Comparison of ENCODE assay signal across 10 mouse cellular contexts in genomic region chr6:128088746-128089523, GRCm38 (mm10). TPM values are rescaled to one million over a fixed set of nuclear protein-coding genes. Genes with fewer than 3 reads are reported as not detected.
DNase-seq lines count a peak whose midpoint lies in the region; ATAC-seq and TF ChIP-seq lines count a peak whose summit lies in the region.
"Had no signal": no experiment of that assay in that cellular context is flagged by ENCODE, and none has a peak within 500 bp of the region (broad histone marks: within the 10 kb centered on the region; RNA-seq: fewer than 3 reads in every experiment).

No protein-coding gene starts in this region.

- H3K27ac ChIP-seq in cerebellum, adult 2 months (ENCODE audit: insufficient read depth, low read length), result no peak overlapping the region
- H3K27ac ChIP-seq in intestine, embryonic 15.5 days, result peak overlapping the region; percentile 71
- H3K27ac ChIP-seq in intestine, postnatal 0 days (ENCODE audit: low read depth, low read length), result no peak overlapping the region
- H3K27ac ChIP-seq in embryonic facial prominence, embryonic 11.5 days (replicated peaks; ENCODE audit: low read depth, low read length), result peak overlapping the region; percentile 70
- H3K27ac ChIP-seq in limb, embryonic 13.5 days, result peak overlapping the region; percentile 88
- H3K27ac ChIP-seq: liver, embryonic 14.5 days; midbrain, embryonic 12.5 days had no signal

- no peaks in the 10 kb centered on the region for H3K36me3 ChIP-seq in intestine, embryonic 15.5 days
- no peaks in the 10 kb centered on the region for H3K36me3 ChIP-seq in intestine, postnatal 0 days (ENCODE audit: control insufficient read depth, insufficient read depth)
- no peaks in the 10 kb centered on the region for H3K36me3 ChIP-seq in embryonic facial prominence, embryonic 11.5 days (replicated peaks; ENCODE audit: control insufficient read depth, insufficient read depth, low read depth, low read length)
- H3K36me3 ChIP-seq in limb, embryonic 13.5 days, result no peaks in the 10 kb centered on the region
- H3K36me3 ChIP-seq: midbrain, embryonic 12.5 days had no signal

- 80% methylated on average over 8 of the region's 8 CpGs for WGBS in cerebellum, adult 2 months
- 76% methylated on average over 8 of the region's 8 CpGs for WGBS in intestine, embryonic 15.5 days
- 68% methylated on average over 8 of the region's 8 CpGs for WGBS in intestine, postnatal 0 days
- 54% methylated on average over 8 of the region's 8 CpGs for WGBS in embryonic facial prominence, embryonic 11.5 days
- WGBS in limb, embryonic 13.5 days, result 54% methylated on average over 8 of the region's 8 CpGs

- no peak for TF ChIP-seq CTCF in cerebellum, adult 2 months (IDR thresholded peaks at IDR 0.05; ENCODE audit: borderline replicate concordance, insufficient read depth, low read depth, low read length)
- TF ChIP-seq CTCF in intestine, postnatal 0 days (IDR thresholded peaks at IDR 0.05; ENCODE audit: low read depth), result no peak

- no peak for ATAC-seq in intestine, embryonic 15.5 days
- ATAC-seq in intestine, postnatal 0 days, result no peak
- peak; percentile 42; the same call in 1 of the 2 replicates for ATAC-seq in embryonic facial prominence, embryonic 11.5 days (replicated peaks; ENCODE audit: insufficient number of reproducible peaks, low FRiP score, low TSS enrichment, low read depth)
- ATAC-seq in limb, embryonic 13.5 days (ENCODE audit: low FRiP score, low read depth), result peak; percentile 9; the same call in 1 of the 2 replicates
- ATAC-seq in monocyte, adult 5-6 weeks (replicated peaks; ENCODE audit: insufficient number of reproducible peaks, low FRiP score, low TSS enrichment, poor library complexity, severe bottlenecking), result no peak

- peak; percentile 30 to 47 for DNase-seq in cerebellum, adult 2 months
- no peak for DNase-seq in cerebellum, postnatal 36 days
- DNase-seq in embryonic facial prominence, embryonic 11.5 days (ENCODE audit: low spot score), result peak; percentile 78
- no peak for DNase-seq in testis, postnatal 10 days (ENCODE audit: low spot score)

- H3K9ac ChIP-seq in intestine, embryonic 15.5 days, result no peak overlapping the region
- no peak overlapping the region for H3K9ac ChIP-seq in intestine, postnatal 0 days (ENCODE audit: low read depth, low read length)
- peak overlapping the region; percentile 18 for H3K9ac ChIP-seq in embryonic facial prominence, embryonic 11.5 days (replicated peaks; ENCODE audit: low read length)
- 0 out of 2 replicates have a peak overlapping the region, but pooled peaks have one; percentile 1 for H3K9ac ChIP-seq in limb, embryonic 13.5 days
- H3K9ac ChIP-seq: liver, embryonic 14.5 days had no signal

- H3K9me3 ChIP-seq in intestine, embryonic 15.5 days, result no peaks in the 10 kb centered on the region
- no peaks in the 10 kb centered on the region for H3K9me3 ChIP-seq in intestine, postnatal 0 days (ENCODE audit: control insufficient read depth)
- H3K9me3 ChIP-seq in embryonic facial prominence, embryonic 11.5 days (replicated peaks; ENCODE audit: control insufficient read depth, low read length), result no peaks in the 10 kb centered on the region
- H3K9me3 ChIP-seq in limb, embryonic 13.5 days, result no peaks in the 10 kb centered on the region
- H3K9me3 ChIP-seq: midbrain, embryonic 12.5 days had no signal

- H3K27me3 ChIP-seq in cerebellum, adult 2 months (ENCODE audit: control insufficient read depth, insufficient read depth, low read length), result no peaks in the 10 kb centered on the region
- no peaks in the 10 kb centered on the region for H3K27me3 ChIP-seq in intestine, embryonic 15.5 days (replicated peaks)
- H3K27me3 ChIP-seq in intestine, postnatal 0 days (replicated peaks; ENCODE audit: control insufficient read depth, insufficient read depth, low read length), result no peaks in the 10 kb centered on the region
- no peaks in the 10 kb centered on the region for H3K27me3 ChIP-seq in embryonic facial prominence, embryonic 11.5 days (ENCODE audit: control insufficient read depth, insufficient read depth, low read length)
- H3K27me3 ChIP-seq in limb, embryonic 13.5 days, result no peaks in the 10 kb centered on the region
- H3K27me3 ChIP-seq: midbrain, embryonic 12.5 days had no signal

- no peak overlapping the region for H3K4me3 ChIP-seq in cerebellum, adult 2 months (replicated peaks; ENCODE audit: insufficient read depth, low read depth, low read length)
- H3K4me3 ChIP-seq in intestine, embryonic 15.5 days (replicated peaks), result no peak overlapping the region
- no peak overlapping the region for H3K4me3 ChIP-seq in intestine, postnatal 0 days (ENCODE audit: low read depth, low read length)
- H3K4me3 ChIP-seq in embryonic facial prominence, embryonic 11.5 days (ENCODE audit: low read depth, low read length), result no peak overlapping the region
- H3K4me3 ChIP-seq in limb, embryonic 13.5 days, result no peak overlapping the region
- H3K4me3 ChIP-seq: midbrain, embryonic 12.5 days had no signal

- H3K4me2 ChIP-seq in intestine, embryonic 15.5 days (replicated peaks), result no peak overlapping the region
- no peak overlapping the region for H3K4me2 ChIP-seq in intestine, postnatal 0 days (replicated peaks; ENCODE audit: low read depth)
- no peak overlapping the region; the same call in none of the 2 replicates for H3K4me2 ChIP-seq in embryonic facial prominence, embryonic 11.5 days (ENCODE audit: low read depth, low read length)
- H3K4me2 ChIP-seq in limb, embryonic 13.5 days (replicated peaks), result peak overlapping the region; percentile 16; the same call in 1 of the 2 replicates
- H3K4me2 ChIP-seq: midbrain, embryonic 12.5 days had no signal

- TF ChIP-seq POLR2A in cerebellum, adult 2 months (IDR thresholded peaks at IDR 0.05; ENCODE audit: borderline replicate concordance, insufficient read depth, low read length), result no peak

- H3K4me1 ChIP-seq in cerebellum, adult 2 months (ENCODE audit: control insufficient read depth, insufficient read depth, low read length), result peaks cover 43% of the 10 kb centered on the region
- H3K4me1 ChIP-seq in intestine, embryonic 15.5 days (replicated peaks), result peaks cover 36% of the 10 kb centered on the region
- H3K4me1 ChIP-seq in intestine, postnatal 0 days (replicated peaks; ENCODE audit: control insufficient read depth, insufficient read depth, low read length), result peaks cover 3% of the 10 kb centered on the region; the same call in 1 of the 2 replicates
- peaks cover 17% of the 10 kb centered on the region for H3K4me1 ChIP-seq in embryonic facial prominence, embryonic 11.5 days (ENCODE audit: control insufficient read depth, insufficient read depth, low read length)
- peaks cover 78% of the 10 kb centered on the region for H3K4me1 ChIP-seq in limb, embryonic 13.5 days

RNA-seq across cellular contexts. Expression of gene Tspan9, which starts 54.5 kb away (rescaled TPM):
- polyA plus RNA-seq in cerebellum, adult 2 months (2012; rRNA removed), result 303 and 370 TPM in 2 replicates
- polyA plus RNA-seq in intestine, embryonic 15.5 days (2015; fragmentation: Nextera tagmentation; extraction: Ambion mirVana), result 92.3 and 102 TPM in 2 replicates
- polyA plus RNA-seq in intestine, postnatal 0 days (2015; fragmentation: Nextera tagmentation; extraction: Ambion mirVana), result 49.8 and 55.5 TPM in 2 replicates
- 63.9 and 71.7 TPM in 2 replicates for polyA plus RNA-seq in embryonic facial prominence, embryonic 11.5 days (2014; fragmentation: Nextera tagmentation; extraction: Ambion mirVana)
- polyA plus RNA-seq in limb, embryonic 13.5 days (2015; fragmentation: Nextera tagmentation; extraction: Ambion mirVana), result 125 and 132 TPM in 2 replicates
- 0.67 to 5.3 TPM (median 3.0 TPM) in 3 replicates for total RNA-seq in monocyte, adult 5-6 weeks (2017)

Comparison
In these comparisons a context has a peak if more than half of its experiments do, and no peak if none do; other contexts are left out.
1. DNase-seq: peak in cerebellum, adult 2 months (2 of 2) and embryonic facial prominence, embryonic 11.5 days (single experiment); none in cerebellum, postnatal 36 days (0 of 2) and testis, postnatal 10 days (single experiment).
2. H3K27ac ChIP-seq: peak in intestine, embryonic 15.5 days (single experiment), embryonic facial prominence, embryonic 11.5 days (single experiment) and limb, embryonic 13.5 days (single experiment); none in cerebellum, adult 2 months (single experiment) and intestine, postnatal 0 days (single experiment).
3. ATAC-seq: peak in embryonic facial prominence, embryonic 11.5 days (single experiment) and limb, embryonic 13.5 days (single experiment); none in intestine, embryonic 15.5 days (single experiment), intestine, postnatal 0 days (single experiment) and monocyte, adult 5-6 weeks (single experiment).
4. H3K9ac ChIP-seq: peak in embryonic facial prominence, embryonic 11.5 days (single experiment) and limb, embryonic 13.5 days (single experiment); none in intestine, embryonic 15.5 days (single experiment) and intestine, postnatal 0 days (single experiment).